Mouse (Mus musculus) thymus, adult 2 months (tissue): ENCODE results near the gene Avpi1. TPM values are rescaled to one million over a fixed set of nuclear protein-coding genes. Genes with fewer than 3 reads are reported as not detected.
A peak's percentile ranks its signal among the peaks of the same experiment; 100 is the strongest.

Source experiments
- DNase-seq: peaks from one replicate; pipeline ENCODE4 v3.0.0; 2021
- H3K27ac ChIP-seq: fragments of 200-500 bp; 2 replicates; pipeline ENCODE4 v1.5.1; 2012; ENCODE audit warnings: low read length, control low read depth; ENCODE audit not compliant: control insufficient read depth, insufficient read depth
- H3K27me3 ChIP-seq: fragments of 200-500 bp; 2 replicates; pipeline ENCODE4 v1.6.1; 2012; ENCODE audit warnings: mild to moderate bottlenecking, low read length, moderate library complexity, mixed read lengths; ENCODE audit not compliant: control insufficient read depth, insufficient read depth
- H3K36me3 ChIP-seq: fragments of 200-500 bp; 2 replicates; pipeline ENCODE4 v1.6.1; 2012; ENCODE audit warnings: mild to moderate bottlenecking, low read length, moderate library complexity; ENCODE audit not compliant: control insufficient read depth, insufficient read depth
- H3K4me1 ChIP-seq: fragments of 200-500 bp; replicated peaks from 2 replicates; pipeline ENCODE4 v1.6.1; 2012; ENCODE audit warnings: low read length; ENCODE audit not compliant: control insufficient read depth, insufficient read depth
- H3K4me3 ChIP-seq: fragments of 200-500 bp; 2 replicates; pipeline ENCODE4 v1.5.1; 2012; ENCODE audit warnings: mild to moderate bottlenecking, low read length, control low read depth, moderate library complexity; ENCODE audit not compliant: control insufficient read depth, insufficient read depth
- CTCF ChIP-seq: fragments of 200-500 bp; IDR thresholded peaks from 2 replicates; pipeline ENCODE4 v1.5.1; 2012; ENCODE audit warnings: mild to moderate bottlenecking, control low read depth, low read length, moderate library complexity, borderline replicate concordance; ENCODE audit not compliant: control insufficient read depth, poor library complexity, insufficient read depth; ENCODE audit errors: extremely low read depth
- POLR2A ChIP-seq: fragments of 200-500 bp; IDR thresholded peaks from 2 replicates; pipeline ENCODE4 v1.6.1; 2012; ENCODE audit warnings: mild to moderate bottlenecking, low read length, control low read depth, moderate library complexity; ENCODE audit not compliant: control insufficient read depth, poor library complexity, insufficient read depth; ENCODE audit errors: extremely low read depth
- WGBS: fragments of 180-500 bp; shearing (Covaris S2); methylation state at CpG from one replicate; pipeline ENCODE4 v1.1.7; 2018; 5-methylcytosine and 5-hydroxymethylcytosine counted together
- polyA plus RNA-seq: library from polyadenylated mRNA; depleted of rRNA; stranded (reverse); fragments of >200 nt; gene quantifications from 2 replicates; pipeline ENCODE4 v1.2.3, GENCODE M21; 2012

Gene Avpi1
- polyA plus RNA-seq, 1 experiment, result 15.9 TPM

- DNase-seq, result peak; percentile 85
- H3K4me1 ChIP-seq, result peaks cover 2% of the 10 kb centered on the region; the same call in 1 of the 2 replicates
- H3K27me3 ChIP-seq, result no peaks in the 10 kb centered on the region
- WGBS, result 4% methylated on average over 12 of the region's 12 CpGs
- H3K27ac ChIP-seq, result no peak overlapping the region; the same call in 1 of the 2 replicates
- TF ChIP-seq CTCF (peak; percentile 73; the same call in 1 of the 2 replicates), POLR2A (no peak)
- no peak overlapping the region for H3K4me3 ChIP-seq
- H3K36me3 ChIP-seq, result no peaks in the 10 kb centered on the region
Observed at GRCm38 (mm10) chr19:42166130-42166529, 37.3 kb upstream of the Avpi1 start.

- Histone ChIP-seq H3K27me3 (no peaks in the 10 kb centered on the region), H3K27ac (no peak overlapping the region), H3K4me3 (no peak overlapping the region), H3K4me1 (no peaks in the 10 kb centered on the region), H3K36me3 (no peaks in the 10 kb centered on the region)
- no peak for DNase-seq
- TF ChIP-seq POLR2A (no peak), CTCF (no peak)
- WGBS, result 80% methylated on average over 7 of the region's 7 CpGs
Observed at GRCm38 (mm10) chr19:42164188-42164587, 35.3 kb upstream of the Avpi1 start.

- whole genome bisulfite sequencing, result 81% methylated on average over 5 of the region's 5 CpGs
- no peak for DNase-seq
Observed at GRCm38 (mm10) chr19:42163764-42164163, 34.9 kb upstream of the Avpi1 start, which contains the start of gene Zfyve27. Gene Zfyve27 (plus strand): TSS chr19:42163951.

GRCm38 (mm10) chr19:42158246-42159017, 29.6 kb upstream of the Avpi1 start:
- TF ChIP-seq CTCF, result no peak
- no peak for TF ChIP-seq POLR2A
- H3K27me3 ChIP-seq, result no peaks in the 10 kb centered on the region
- peaks cover 5% of the 10 kb centered on the region; the same call in 1 of the 2 replicates for H3K4me1 ChIP-seq
- H3K27ac ChIP-seq, result no peak overlapping the region
- DNase-seq, result no peak
- no peak overlapping the region for H3K4me3 ChIP-seq
- WGBS, result 84% methylated on average over 13 of the region's 13 CpGs
- H3K36me3 ChIP-seq, result no peaks in the 10 kb centered on the region

More at GRCm38 (mm10) chr19:42163764-42164163, 34.9 kb upstream of the Avpi1 start, which contains the start of gene Zfyve27:
- H3K36me3 ChIP-seq, result no peaks in the 10 kb centered on the region
- no peaks in the 10 kb centered on the region for H3K27me3 ChIP-seq
- TF ChIP-seq POLR2A, result no peak
- TF ChIP-seq CTCF, result no peak
- H3K4me3 ChIP-seq, result no peak within 1 kb of the TSS
- H3K27ac ChIP-seq, result no peak within 1 kb of the TSS
- no peaks in the 10 kb centered on the region for H3K4me1 ChIP-seq

GRCm38 (mm10) chr19:42157493-42158237, 28.8 kb upstream of the Avpi1 start:
- no peak for TF ChIP-seq CTCF
- no peak for TF ChIP-seq POLR2A
- Histone ChIP-seq H3K4me3 (no peak overlapping the region), H3K4me1 (peaks cover 5% of the 10 kb centered on the region; the same call in 1 of the 2 replicates), H3K27me3 (no peaks in the 10 kb centered on the region), H3K27ac (no peak overlapping the region), H3K36me3 (no peaks in the 10 kb centered on the region)
- DNase-seq, result peak; percentile 11
- 30% methylated on average over 12 of the region's 12 CpGs for WGBS

- H3K27me3 ChIP-seq, result no peaks in the 10 kb centered on the region; the same call in 1 of the 2 replicates
- no peak overlapping the region for H3K27ac ChIP-seq
- no peak overlapping the region for H3K4me3 ChIP-seq
- H3K4me1 ChIP-seq, result peaks cover 11% of the 10 kb centered on the region
- peak; percentile 70 for DNase-seq
- TF ChIP-seq POLR2A (no peak), CTCF (peak; percentile 92)
- H3K36me3 ChIP-seq, result no peaks in the 10 kb centered on the region
- 30% methylated on average over 6 of the region's 6 CpGs for WGBS
Observed at GRCm38 (mm10) chr19:42151990-42152389, 23.1 kb upstream of the Avpi1 start.
